Mouse (Mus musculus) heart, embryonic 11.5 days (tissue): ENCODE measurements around the gene Oca2. TPM values are rescaled to one million over a fixed set of nuclear protein-coding genes. Genes with fewer than 3 reads are reported as not detected.

ENCODE experiments used
- ATAC-seq: fragments of 200-750 bp; cut with Nextera tagmentation; replicated peaks from 2 replicates; pipeline ENCODE4 v1.8.0; 2017; ENCODE audit warnings: moderate library complexity; ENCODE audit not compliant: insufficient number of reproducible peaks, low FRiP score, low TSS enrichment
- H3K27ac ChIP-seq: fragments of 300-500 bp; sonication (generic); 2 replicates; pipeline ENCODE4 v1.5.1; 2014; ENCODE audit warnings: mild to moderate bottlenecking, low read depth, low read length
- H3K27me3 ChIP-seq: fragments of 300-500 bp; sonication (generic); 2 replicates; pipeline ENCODE4 v1.6.1; 2014; ENCODE audit warnings: mild to moderate bottlenecking, low read length, mixed read lengths; ENCODE audit not compliant: control insufficient read depth, insufficient read depth
- H3K36me3 ChIP-seq: fragments of 300-500 bp; sonication (generic); 2 replicates; pipeline ENCODE4 v1.6.1; 2014; ENCODE audit warnings: mild to moderate bottlenecking, low read length, moderate library complexity, mixed read lengths; ENCODE audit not compliant: control insufficient read depth, insufficient read depth
- H3K4me1 ChIP-seq: fragments of 300-500 bp; sonication (generic); 2 replicates; pipeline ENCODE4 v1.6.1; 2014; ENCODE audit warnings: low read length; ENCODE audit not compliant: control insufficient read depth, insufficient read depth
- H3K4me2 ChIP-seq: fragments of 300-500 bp; sonication (generic); 2 replicates; pipeline ENCODE4 v1.6.1; 2014; ENCODE audit warnings: mild to moderate bottlenecking, moderate library complexity
- H3K4me3 ChIP-seq: fragments of 300-500 bp; sonication (generic); 2 replicates; pipeline ENCODE4 v1.5.1; 2014; ENCODE audit warnings: low read depth, low read length
- H3K9ac ChIP-seq: fragments of 300-500 bp; sonication (generic); 2 replicates; pipeline ENCODE4 v1.6.1; 2014; ENCODE audit warnings: mild to moderate bottlenecking, low read depth, low read length, moderate library complexity
- H3K9me3 ChIP-seq: fragments of 300-500 bp; sonication (generic); replicated peaks from 2 replicates; pipeline ENCODE4 v1.6.1; 2016; ENCODE audit warnings: low read length; ENCODE audit not compliant: control insufficient read depth
- whole genome bisulfite sequencing: fragments of 180-500 bp; shearing (Covaris S2); extraction: QIAGEN DNeasy Blood & Tissue Kit; methylation state at CpG from one replicate; pipeline ENCODE4 v1.1.7; 2014; ENCODE audit not compliant: insufficient replicate concordance; 5-methylcytosine and 5-hydroxymethylcytosine counted together
- polyA plus RNA-seq: library from polyadenylated mRNA; unstranded; fragments of >200 nt; fragmentation: Nextera tagmentation; extraction: Ambion mirVana; gene quantifications from 2 replicates; pipeline ENCODE4 v1.2.1, GENCODE M21; 2014

Oca2 gene
- not detected in 2 replicates for polyA plus RNA-seq

- Histone ChIP-seq H3K4me2 (no peak within 1 kb of the TSS), H3K4me1 (0 out of 2 replicates have a peak, but pooled peaks cover 4% of the 10 kb centered on the region), H3K27ac (no peak within 1 kb of the TSS), H3K9me3 (no peaks in the 10 kb centered on the region), H3K9ac (no peak within 1 kb of the TSS), H3K4me3 (no peak within 1 kb of the TSS), H3K36me3 (no peaks in the 10 kb centered on the region), H3K27me3 (no peaks in the 10 kb centered on the region)
- no peak for ATAC-seq
- WGBS = 33% methylated on average over 3 of the region's 3 CpGs
Observed at GRCm38 (mm10) chr7:56239543-56239942, at the start of gene Oca2. Oca2 (plus strand) TSS chr7:56239760.

- WGBS = 79% methylated on average over 6 of the region's 6 CpGs
- H3K9me3 ChIP-seq = no peaks in the 10 kb centered on the region
- no peak overlapping the region for H3K4me3 ChIP-seq
- H3K27ac ChIP-seq = no peak overlapping the region
- peaks cover 17% of the 10 kb centered on the region for H3K36me3 ChIP-seq
- H3K9ac ChIP-seq = no peak overlapping the region
- no peak for ATAC-seq
- no peaks in the 10 kb centered on the region for H3K4me1 ChIP-seq
- H3K4me2 ChIP-seq = no peak overlapping the region
- no peaks in the 10 kb centered on the region for H3K27me3 ChIP-seq
Observed at GRCm38 (mm10) chr7:56191041-56191440, 48.5 kb upstream of the Oca2 start.

- no peak overlapping the region for H3K4me3 ChIP-seq
- H3K4me1 ChIP-seq = no peaks in the 10 kb centered on the region
- no peaks in the 10 kb centered on the region for H3K27me3 ChIP-seq
- H3K4me2 ChIP-seq = no peak overlapping the region
- no peaks in the 10 kb centered on the region for H3K9me3 ChIP-seq
- H3K9ac ChIP-seq = no peak overlapping the region
- H3K36me3 ChIP-seq = peaks cover 18% of the 10 kb centered on the region
- no peak overlapping the region for H3K27ac ChIP-seq
- ATAC-seq = no peak
- 70% methylated on average over 4 of the region's 4 CpGs for WGBS
Observed at GRCm38 (mm10) chr7:56191661-56192060, 47.9 kb upstream of the Oca2 start.

GRCm38 (mm10) chr7:56201483-56202218 lies 37.9 kb upstream of the Oca2 start:
- Histone ChIP-seq H3K27me3 (no peaks in the 10 kb centered on the region), H3K9me3 (no peaks in the 10 kb centered on the region), H3K4me2 (no peak overlapping the region), H3K9ac (no peak overlapping the region), H3K36me3 (peaks cover 34% of the 10 kb centered on the region), H3K4me3 (no peak overlapping the region), H3K27ac (no peak overlapping the region), H3K4me1 (no peaks in the 10 kb centered on the region)
- 92% methylated on average over 10 of the region's 10 CpGs for WGBS
- ATAC-seq = no peak

GRCm38 (mm10) chr7:56202843-56203242 lies 36.7 kb upstream of the Oca2 start:
- ATAC-seq = no peak
- Histone ChIP-seq H3K4me1 (no peaks in the 10 kb centered on the region), H3K36me3 (peaks cover 28% of the 10 kb centered on the region), H3K27ac (no peak overlapping the region), H3K9me3 (no peaks in the 10 kb centered on the region), H3K27me3 (no peaks in the 10 kb centered on the region), H3K4me3 (no peak overlapping the region), H3K9ac (no peak overlapping the region), H3K4me2 (no peak overlapping the region)
- 93% methylated on average over 3 of the region's 3 CpGs for WGBS

- no peak for ATAC-seq
- WGBS = 85% methylated on average over 2 of the region's 2 CpGs
- no peak overlapping the region for H3K4me2 ChIP-seq
- H3K4me1 ChIP-seq = no peaks in the 10 kb centered on the region
- no peak overlapping the region for H3K4me3 ChIP-seq
- H3K9me3 ChIP-seq = no peaks in the 10 kb centered on the region
- H3K9ac ChIP-seq = no peak overlapping the region
- H3K27me3 ChIP-seq = no peaks in the 10 kb centered on the region
- no peak overlapping the region for H3K27ac ChIP-seq
- H3K36me3 ChIP-seq = peaks cover 25% of the 10 kb centered on the region
Observed at GRCm38 (mm10) chr7:56203286-56203685, 36.3 kb upstream of the Oca2 start.

DNA sequence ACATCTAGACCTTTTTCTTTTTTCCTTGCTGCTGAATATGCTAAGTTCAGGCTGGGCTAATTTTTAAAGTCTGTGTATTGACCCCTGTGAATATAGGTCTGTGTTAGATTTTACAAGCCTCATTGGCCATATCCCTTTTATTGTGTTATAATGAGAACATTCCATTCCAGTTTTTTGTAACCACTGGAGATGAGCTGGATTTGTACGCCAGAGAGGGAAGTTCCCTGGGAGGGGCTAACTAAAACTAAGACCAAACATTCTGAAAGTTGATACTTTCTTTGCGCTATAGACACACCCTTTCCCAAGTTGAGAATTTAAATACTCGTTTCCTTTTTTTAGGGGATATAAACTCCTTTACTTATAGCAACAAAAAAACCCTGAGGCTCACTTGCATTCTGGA lies 34.7 kb upstream of the Oca2 start:
- 86% methylated on average over 3 of the region's 3 CpGs for WGBS
- H3K4me3 ChIP-seq = no peak overlapping the region
- H3K36me3 ChIP-seq = peaks cover 25% of the 10 kb centered on the region
- H3K27me3 ChIP-seq = no peaks in the 10 kb centered on the region
- H3K4me2 ChIP-seq = no peak overlapping the region
- H3K9ac ChIP-seq = no peak overlapping the region
- no peak overlapping the region for H3K27ac ChIP-seq
- ATAC-seq = no peak
- no peaks in the 10 kb centered on the region for H3K4me1 ChIP-seq
- no peaks in the 10 kb centered on the region for H3K9me3 ChIP-seq

GRCm38 (mm10) chr7:56220811-56221210 lies 18.7 kb upstream of the Oca2 start:
- H3K9ac ChIP-seq = no peak overlapping the region
- no peak overlapping the region for H3K27ac ChIP-seq
- H3K4me1 ChIP-seq = no peaks in the 10 kb centered on the region
- H3K4me3 ChIP-seq = no peak overlapping the region
- no peaks in the 10 kb centered on the region for H3K9me3 ChIP-seq
- H3K36me3 ChIP-seq = peaks cover 13% of the 10 kb centered on the region
- 90% methylated on average over 6 of the region's 6 CpGs for WGBS
- ATAC-seq = no peak
- H3K27me3 ChIP-seq = no peaks in the 10 kb centered on the region
- no peak overlapping the region for H3K4me2 ChIP-seq
